Mouse (Mus musculus) bone marrow macrophage, adult 2 months (primary cell): ENCODE data around the gene Agxt. TPM values are rescaled to one million over a fixed set of nuclear protein-coding genes. Genes with fewer than 3 reads are reported as not detected.

ENCODE experiments used
- H3K27ac ChIP-seq: 2 replicates; pipeline ENCODE4 v1.5.1; 2012; ENCODE audit warnings: low read depth, low read length; ENCODE audit not compliant: insufficient read depth
- H3K4me1 ChIP-seq: 2 replicates; pipeline ENCODE4 v1.6.1; 2012; ENCODE audit warnings: low read length; ENCODE audit not compliant: control insufficient read depth, insufficient read depth
- H3K4me3 ChIP-seq: 2 replicates; pipeline ENCODE4 v1.5.1; 2012; ENCODE audit warnings: mild to moderate bottlenecking, low read length, moderate library complexity; ENCODE audit not compliant: insufficient read depth
- CTCF ChIP-seq: IDR thresholded peaks from 2 replicates; pipeline ENCODE4 v1.5.1; 2012; ENCODE audit warnings: low read depth, mild to moderate bottlenecking, low read length, moderate library complexity
- POLR2A ChIP-seq: IDR thresholded peaks from 2 replicates; pipeline ENCODE4 v1.6.1; 2012; ENCODE audit warnings: mild to moderate bottlenecking, low read depth, low read length, borderline replicate concordance
- polyA plus RNA-seq: library from polyadenylated mRNA; stranded (reverse); fragments of >200 nt; gene quantifications from 2 replicates; pipeline ENCODE4 v1.2.4, GENCODE M21; 2012; ENCODE audit not compliant: missing spikeins, insufficient read depth, insufficient read length

The Agxt gene
- polyA plus RNA-seq, 1 experiment: not detected

DNA sequence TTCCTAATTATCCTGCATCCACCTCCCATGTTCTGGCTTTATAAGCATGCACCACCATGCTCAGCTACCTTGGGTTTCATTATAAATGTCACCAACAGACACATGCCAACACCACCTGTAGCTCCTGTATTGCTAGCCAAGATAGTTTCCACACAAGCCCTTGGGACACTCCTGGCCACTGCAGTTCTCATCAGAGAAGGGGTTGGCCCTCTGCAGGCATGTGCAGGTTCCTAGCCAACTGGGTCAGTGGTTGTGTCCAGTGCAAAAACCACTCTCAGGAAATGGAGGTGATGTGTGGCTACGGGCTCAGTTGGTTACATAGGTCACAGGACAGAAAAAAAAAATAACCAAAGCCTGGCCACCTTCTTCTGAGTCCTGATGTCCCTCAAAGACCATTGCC is 7.8 kb downstream of the Agxt start:
- Histone ChIP-seq H3K4me1 (no peaks in the 10 kb centered on the region), H3K4me3 (no peak overlapping the region), H3K27ac (no peak overlapping the region)
- no peak for TF ChIP-seq POLR2A

GRCm38 (mm10) chr1:93144176-93144575 is 9.1 kb downstream of the Agxt start:
- TF ChIP-seq CTCF: no peak
- no peak for TF ChIP-seq POLR2A
- no peaks in the 10 kb centered on the region for H3K4me1 ChIP-seq
- no peak overlapping the region for H3K4me3 ChIP-seq
- no peak overlapping the region for H3K27ac ChIP-seq

DNA sequence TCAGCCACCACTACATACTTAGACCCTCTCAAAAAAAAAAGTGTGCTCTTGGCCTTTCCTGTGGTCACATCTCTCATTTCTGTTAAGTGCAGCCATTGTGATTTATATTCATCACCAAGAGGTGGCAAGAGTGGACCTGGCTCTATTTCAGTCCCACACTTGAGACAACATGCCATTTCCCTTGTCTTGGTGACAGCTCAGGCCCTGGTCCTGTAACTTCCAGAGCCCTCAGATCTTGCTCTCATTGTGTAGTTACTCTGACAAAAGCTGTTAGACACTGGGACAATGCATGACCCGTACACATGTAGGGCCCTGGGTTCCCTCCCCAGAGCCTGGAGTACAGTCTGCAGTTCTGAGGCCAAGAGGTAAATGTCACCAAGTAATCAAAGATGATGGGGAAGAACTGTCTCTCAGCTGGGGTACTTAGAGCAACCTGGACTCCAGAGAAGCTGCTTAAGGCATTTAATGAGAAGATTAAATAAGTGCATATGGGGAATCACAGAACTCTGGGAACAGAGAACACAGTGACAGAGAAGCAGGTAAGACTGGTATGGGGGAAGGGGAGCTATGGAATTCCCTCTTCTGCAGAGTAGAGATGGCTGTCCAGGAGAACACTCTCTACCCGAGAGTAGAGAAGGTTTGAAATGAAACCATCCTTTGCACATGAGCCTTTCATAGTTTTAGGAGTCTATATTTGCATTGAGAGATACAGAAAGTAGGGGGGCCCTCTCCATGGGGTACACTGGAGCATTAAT is 16.0 kb downstream of the Agxt start:
- Histone ChIP-seq H3K4me1 (no peaks in the 10 kb centered on the region), H3K27ac (no peak overlapping the region), H3K4me3 (no peak overlapping the region)
- TF ChIP-seq POLR2A: no peak
- no peak for TF ChIP-seq CTCF

DNA sequence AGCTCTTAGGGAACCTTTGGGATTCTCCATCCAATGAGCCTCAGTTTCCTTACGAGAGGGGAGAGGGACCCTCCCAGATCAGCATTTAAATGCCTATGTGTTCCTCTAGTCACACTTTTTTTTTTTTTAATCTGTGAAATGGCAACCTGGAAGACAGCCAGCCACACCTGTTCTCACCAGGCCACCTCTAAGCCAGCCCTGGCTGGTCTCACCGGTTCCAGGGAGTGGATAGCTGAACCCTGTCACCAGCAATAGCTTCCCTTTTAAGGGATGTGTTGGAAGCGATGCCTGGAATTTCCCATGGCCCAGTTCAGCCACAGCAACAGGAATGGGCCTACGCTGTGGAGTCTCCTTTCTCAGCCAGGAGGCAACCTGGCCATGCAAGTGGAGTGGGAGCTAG is 22.5 kb downstream of the Agxt start:
- H3K4me1 ChIP-seq: no peaks in the 10 kb centered on the region
- no peak overlapping the region for H3K4me3 ChIP-seq
- H3K27ac ChIP-seq: no peak overlapping the region
- no peak for TF ChIP-seq POLR2A
- TF ChIP-seq CTCF: no peak

- TF ChIP-seq POLR2A (no peak), CTCF (no peak)
- Histone ChIP-seq H3K4me1 (no peaks in the 10 kb centered on the region), H3K4me3 (no peak overlapping the region), H3K27ac (no peak overlapping the region)
Observed at GRCm38 (mm10) chr1:93158916-93159315, 23.9 kb downstream of the Agxt start.

DNA sequence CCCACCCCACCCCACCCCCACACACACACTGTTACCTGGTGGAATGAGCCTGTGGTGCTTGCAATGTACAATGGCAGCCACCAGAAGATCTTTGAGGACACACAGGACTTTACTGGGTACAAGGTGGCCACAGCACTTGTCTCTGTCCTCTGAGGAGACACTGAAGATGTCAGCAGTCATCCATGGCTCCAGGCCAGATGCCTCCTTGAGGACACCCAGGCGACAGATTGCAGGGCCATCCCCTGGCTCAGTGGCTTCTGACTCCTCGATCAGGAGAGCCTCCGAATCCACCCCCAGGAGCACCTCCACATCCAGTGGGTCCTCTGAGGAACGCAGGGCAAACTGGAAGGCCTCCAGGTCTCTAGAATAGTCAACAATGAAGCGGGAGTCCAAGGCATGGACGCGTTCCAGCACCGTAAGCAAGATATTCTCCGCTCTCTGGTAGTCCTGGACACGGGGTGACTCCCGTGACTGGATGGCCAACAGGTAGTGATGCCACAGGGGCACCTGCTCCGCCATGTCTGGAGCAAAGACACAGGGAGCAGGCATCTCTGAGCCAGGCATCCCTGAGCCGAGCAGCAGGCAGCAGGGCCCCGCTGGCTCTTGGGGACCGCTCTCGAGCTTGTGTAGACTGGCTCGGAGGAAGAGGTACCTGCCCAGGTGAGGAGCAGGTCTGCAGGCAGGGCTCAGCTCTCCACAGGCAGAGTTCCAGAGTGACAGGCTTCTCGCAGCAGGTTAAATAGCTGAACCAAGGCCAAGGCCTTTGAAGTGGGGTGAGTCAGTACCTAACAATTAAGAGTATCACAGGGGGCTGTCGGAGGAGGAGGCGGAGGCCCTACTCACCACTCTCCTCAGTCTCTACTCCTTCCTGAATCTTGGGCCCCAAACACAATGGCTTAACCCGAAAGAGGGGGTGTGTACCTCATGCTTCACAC is 24.8 kb downstream of the Agxt start:
- Histone ChIP-seq H3K27ac (no peak overlapping the region), H3K4me3 (no peak overlapping the region)
- no peak for TF ChIP-seq CTCF
- no peak for TF ChIP-seq POLR2A

GRCm38 (mm10) chr1:93160501-93161133 is 25.6 kb downstream of the Agxt start, which contains the start of gene 2310007B03Rik:
2310007B03Rik (minus strand) TSS chr1:93160948.
- Histone ChIP-seq H3K4me3 (no peak within 1 kb of the TSS), H3K4me1 (peaks cover 5% of the 10 kb centered on the region), H3K27ac (no peak within 1 kb of the TSS)
- TF ChIP-seq CTCF: no peak
- no peak for TF ChIP-seq POLR2A

More for the DNA sequence above, 24.8 kb downstream of the Agxt start:
- H3K4me1 ChIP-seq: no peaks in the 10 kb centered on the region

DNA sequence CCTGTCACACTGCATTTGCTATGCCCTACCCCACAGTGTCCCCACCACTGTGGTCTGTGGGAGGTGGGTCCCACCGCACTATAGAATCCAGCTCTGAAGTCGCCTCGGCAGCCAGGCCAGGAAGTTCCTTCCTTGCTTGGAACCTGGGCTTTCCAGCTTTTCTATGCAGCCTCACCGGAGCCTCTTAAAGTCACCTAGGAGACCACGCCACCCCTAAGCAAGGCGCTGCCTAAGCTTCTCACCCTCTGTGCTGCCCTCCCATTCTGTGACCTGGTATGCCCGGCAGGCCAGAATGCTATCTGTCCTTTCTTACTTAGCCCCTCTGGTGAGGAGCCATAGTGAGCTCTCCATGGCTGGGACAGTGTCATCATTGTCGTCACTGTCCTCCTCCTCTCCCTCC is 26.3 kb downstream of the Agxt start:
- Histone ChIP-seq H3K4me1 (peaks cover 11% of the 10 kb centered on the region), H3K4me3 (no peak overlapping the region), H3K27ac (no peak overlapping the region)
- TF ChIP-seq CTCF: no peak
- TF ChIP-seq POLR2A: no peak

DNA sequence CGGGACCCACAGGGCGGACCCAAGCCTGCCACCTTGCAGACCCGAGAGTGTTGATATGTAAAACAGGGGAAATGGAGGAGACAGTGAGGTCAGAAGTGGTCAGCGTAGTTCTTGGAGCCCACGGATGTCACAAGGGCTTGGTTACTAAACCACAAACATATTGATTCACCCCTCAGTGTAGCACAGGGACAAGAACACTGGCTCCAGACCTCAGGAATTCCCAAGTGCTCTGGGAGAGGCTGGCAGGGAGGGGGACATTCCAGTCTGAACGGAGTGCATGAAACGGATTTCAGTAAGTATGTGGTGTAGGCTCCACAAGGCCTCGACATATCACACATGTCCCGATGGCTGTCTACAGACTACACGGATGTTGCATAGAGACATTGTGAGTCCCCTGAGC is 26.9 kb downstream of the Agxt start:
- no peak for TF ChIP-seq CTCF
- no peak for TF ChIP-seq POLR2A
- H3K27ac ChIP-seq: no peak overlapping the region
- H3K4me3 ChIP-seq: no peak overlapping the region
- H3K4me1 ChIP-seq: peaks cover 17% of the 10 kb centered on the region

GRCm38 (mm10) chr1:93162588-93162987 is 27.5 kb downstream of the Agxt start:
- Histone ChIP-seq H3K4me1 (peaks cover 22% of the 10 kb centered on the region), H3K27ac (no peak overlapping the region), H3K4me3 (no peak overlapping the region)
- TF ChIP-seq POLR2A: no peak
- no peak for TF ChIP-seq CTCF
